Mouse (Mus musculus): ENCODE data around the gene Klc4.
A peak's percentile ranks its signal among the peaks of the same experiment; 100 is the strongest.

The Klc4 gene

GRCm38 (mm10) chr17:46622269-46622668 lies 23.6 kb downstream of the Klc4 start:
- no peak for DNase-seq (ENCODE audit: extremely low read depth, low read depth, low spot score)

- DNase-seq (ENCODE audit: extremely low read depth, low read depth, low spot score), result no peak
Measured at GRCm38 (mm10) chr17:46621324-46621723, 24.5 kb downstream of the Klc4 start.

GRCm38 (mm10) chr17:46619683-46620357 lies 26.0 kb downstream of the Klc4 start:
- peak; percentile 89 for DNase-seq (ENCODE audit: extremely low read depth, low read depth, low spot score)

GRCm38 (mm10) chr17:46618769-46619682 lies 26.8 kb downstream of the Klc4 start:
- DNase-seq (ENCODE audit: extremely low read depth, low read depth, low spot score), result no peak

GRCm38 (mm10) chr17:46618394-46618768 lies 27.4 kb downstream of the Klc4 start:
- no peak for DNase-seq (ENCODE audit: extremely low read depth, low read depth, low spot score)

GRCm38 (mm10) chr17:46617799-46618198 lies 28.0 kb downstream of the Klc4 start:
- DNase-seq (ENCODE audit: extremely low read depth, low read depth, low spot score), result no peak

GRCm38 (mm10) chr17:46613229-46613628 lies 32.6 kb downstream of the Klc4 start:
- no peak for DNase-seq (ENCODE audit: extremely low read depth, low read depth, low spot score)

- no peak for DNase-seq (ENCODE audit: extremely low read depth, low read depth, low spot score)
Measured at GRCm38 (mm10) chr17:46612820-46613219, 33.0 kb downstream of the Klc4 start.

GRCm38 (mm10) chr17:46612189-46612588 lies 33.6 kb downstream of the Klc4 start:
- DNase-seq (ENCODE audit: extremely low read depth, low read depth, low spot score), result no peak

GRCm38 (mm10) chr17:46611316-46611715 lies 34.5 kb downstream of the Klc4 start:
- DNase-seq (ENCODE audit: extremely low read depth, low read depth, low spot score), result no peak

- DNase-seq (ENCODE audit: extremely low read depth, low read depth, low spot score), result no peak
Measured at GRCm38 (mm10) chr17:46609721-46610514, 35.9 kb downstream of the Klc4 start.

- DNase-seq (ENCODE audit: extremely low read depth, low read depth, low spot score), result no peak
Measured at GRCm38 (mm10) chr17:46605987-46606386, 39.8 kb downstream of the Klc4 start.

- DNase-seq (ENCODE audit: extremely low read depth, low read depth, low spot score), result no peak
Measured at GRCm38 (mm10) chr17:46605126-46605525, 40.7 kb downstream of the Klc4 start.

- DNase-seq (ENCODE audit: extremely low read depth, low read depth, low spot score), result no peak
Measured at GRCm38 (mm10) chr17:46603229-46603628, 42.6 kb downstream of the Klc4 start.

- no peak for DNase-seq (ENCODE audit: extremely low read depth, low read depth, low spot score)
Measured at GRCm38 (mm10) chr17:46602212-46602611, 43.6 kb downstream of the Klc4 start.

GRCm38 (mm10) chr17:46600569-46600968 lies 45.3 kb downstream of the Klc4 start:
- no peak for DNase-seq (ENCODE audit: extremely low read depth, low read depth, low spot score)

- no peak for DNase-seq (ENCODE audit: extremely low read depth, low read depth, low spot score)
Measured at GRCm38 (mm10) chr17:46598963-46599362, 46.9 kb downstream of the Klc4 start.

- no peak for DNase-seq (ENCODE audit: extremely low read depth, low read depth, low spot score)
Measured at GRCm38 (mm10) chr17:46597956-46598355, 47.9 kb downstream of the Klc4 start.

GRCm38 (mm10) chr17:46595336-46595735 lies 50.5 kb downstream of the Klc4 start:
- no peak for DNase-seq (ENCODE audit: extremely low read depth, low read depth, low spot score)

GRCm38 (mm10) chr17:46594606-46595005 lies 51.2 kb downstream of the Klc4 start:
- DNase-seq (ENCODE audit: extremely low read depth, low read depth, low spot score), result no peak

- DNase-seq (ENCODE audit: extremely low read depth, low read depth, low spot score), result no peak
Measured at GRCm38 (mm10) chr17:46593124-46593523, 52.7 kb downstream of the Klc4 start.
